31 mouse cellular contexts compared by ENCODE assay signal in genomic region chr14:12065001-12065400, GRCm38 (mm10).
"Had no signal": no experiment of that assay in that cellular context is flagged by ENCODE, and none has a peak within 500 bp of the region (broad histone marks: within the 10 kb centered on the region; RNA-seq: fewer than 3 reads in every experiment).

No protein-coding gene starts in this region.

- DNase-seq: left cerebral cortex, postnatal 4 days; liver; liver, embryonic 13.5 days; liver, postnatal 0 days; lung, adult 18-20 months; lung, adult 2 months; lung, embryonic 14.5 days; lung, postnatal 10 days; lung, postnatal 14 days; lung, postnatal 36 days; lung, postnatal 4 days; midbrain, embryonic 14.5 days had no signal

- H3K4me1 ChIP-seq: limb, embryonic 10.5 days; liver, embryonic 12.5 days; liver, embryonic 13.5 days; liver, embryonic 15.5 days; lung, embryonic 15.5 days; megakaryocyte, embryonic 14.5 days; midbrain, embryonic 12.5 days; midbrain, embryonic 13.5 days; midbrain, embryonic 15.5 days; neural tube, embryonic 12.5 days had no signal

- H3K4me2 ChIP-seq: limb, embryonic 12.5 days; limb, embryonic 13.5 days; limb, embryonic 15.5 days; liver, embryonic 11.5 days; liver, embryonic 12.5 days; liver, embryonic 13.5 days; liver, embryonic 15.5 days; lung, embryonic 14.5 days; lung, embryonic 15.5 days; midbrain, embryonic 12.5 days; midbrain, embryonic 13.5 days; midbrain, embryonic 15.5 days; neural tube, embryonic 12.5 days had no signal

- H3K4me3 ChIP-seq: limb, embryonic 10.5 days; limb, embryonic 12.5 days; limb, embryonic 13.5 days; limb, embryonic 15.5 days; liver, embryonic 12.5 days; liver, embryonic 13.5 days; liver, embryonic 15.5 days; lung, embryonic 15.5 days; megakaryocyte, embryonic 14.5 days; midbrain, embryonic 10.5 days; midbrain, embryonic 12.5 days; midbrain, embryonic 13.5 days; midbrain, embryonic 15.5 days; myocyte; neural tube, embryonic 12.5 days had no signal

- H3K36me3 ChIP-seq: limb, embryonic 12.5 days; limb, embryonic 13.5 days; limb, embryonic 15.5 days; liver, embryonic 12.5 days; liver, embryonic 13.5 days; liver, embryonic 15.5 days; lung, embryonic 15.5 days; midbrain, embryonic 12.5 days; midbrain, embryonic 13.5 days; midbrain, embryonic 15.5 days; neural tube, embryonic 12.5 days had no signal

- H3K9me3 ChIP-seq: limb, embryonic 10.5 days; limb, embryonic 13.5 days; limb, embryonic 15.5 days; liver, embryonic 12.5 days; liver, embryonic 13.5 days; liver, embryonic 15.5 days; lung, embryonic 15.5 days; megakaryocyte, embryonic 14.5 days; midbrain, embryonic 12.5 days; midbrain, embryonic 13.5 days; midbrain, embryonic 15.5 days; neural tube, embryonic 12.5 days had no signal

- H3K9ac ChIP-seq: limb, embryonic 12.5 days; limb, embryonic 13.5 days; limb, embryonic 15.5 days; liver, embryonic 12.5 days; liver, embryonic 13.5 days; liver, embryonic 14.5 days; liver, embryonic 15.5 days; liver, postnatal 0 days; lung, embryonic 14.5 days; lung, embryonic 15.5 days; midbrain, embryonic 12.5 days; midbrain, embryonic 13.5 days; midbrain, embryonic 15.5 days; neural tube, embryonic 12.5 days had no signal

- H3K27me3 ChIP-seq: limb, embryonic 12.5 days; limb, embryonic 13.5 days; limb, embryonic 15.5 days; liver, embryonic 12.5 days; liver, embryonic 13.5 days; liver, embryonic 15.5 days; lung, embryonic 15.5 days; midbrain, embryonic 12.5 days; midbrain, embryonic 13.5 days; midbrain, embryonic 15.5 days; neural tube, embryonic 12.5 days had no signal

- ATAC-seq: liver, embryonic 12.5 days; liver, postnatal 0 days; lung, postnatal 0 days; midbrain, embryonic 13.5 days; midbrain, embryonic 15.5 days; midbrain, embryonic 16.5 days had no signal

- H3K27ac ChIP-seq: limb, embryonic 10.5 days; limb, embryonic 12.5 days; limb, embryonic 13.5 days; limb, embryonic 15.5 days; liver, embryonic 12.5 days; liver, embryonic 13.5 days; liver, embryonic 14.5 days; liver, embryonic 15.5 days; lung, embryonic 15.5 days; macrophage; midbrain, embryonic 10.5 days; midbrain, embryonic 12.5 days; midbrain, embryonic 13.5 days; midbrain, embryonic 15.5 days; neural tube, embryonic 12.5 days had no signal
